Mouse (Mus musculus): ENCODE measurements around the gene Xiap.
"Not testable (repeated sequence)": the region's sequence is repeated elsewhere in the genome, so short reads cannot be mapped to it uniquely, and the experiment has no call there.

Gene Xiap

GRCm38 (mm10) chrX:42059282-42060068 lies at the start of gene Xiap:
Gene Xiap (plus strand): TSS chrX:42059679.
- no peak for DNase-seq

DNA sequence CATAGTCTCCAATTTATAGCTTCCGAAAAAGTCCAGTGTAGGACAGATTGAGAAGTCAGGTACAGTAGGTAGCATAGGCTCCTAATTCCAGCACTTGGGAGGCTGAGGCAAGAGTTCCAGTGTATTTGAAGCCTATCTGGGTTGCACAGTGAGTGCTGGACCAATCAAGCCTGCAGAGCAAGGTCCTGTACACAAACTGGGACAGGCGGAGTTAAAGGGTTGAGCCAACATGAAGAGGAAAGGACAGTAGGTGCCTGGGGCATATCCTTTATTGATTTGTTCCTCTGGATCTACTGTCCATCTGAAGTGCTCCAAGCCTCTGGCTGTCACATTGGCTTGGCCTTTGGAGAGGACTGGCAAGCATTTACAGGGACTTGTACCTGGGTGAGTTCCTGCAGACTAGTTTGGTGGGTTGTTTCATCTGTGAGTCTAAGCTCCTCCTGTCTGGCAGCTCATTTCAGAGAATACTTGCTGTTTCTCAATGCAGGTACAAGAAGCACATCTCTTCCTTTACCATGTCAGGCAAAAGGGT lies 46.7 kb upstream of the Xiap start:
- DNase-seq, result no peak

GRCm38 (mm10) chrX:42013776-42014175 lies 45.7 kb upstream of the Xiap start:
- no peak for DNase-seq

DNA sequence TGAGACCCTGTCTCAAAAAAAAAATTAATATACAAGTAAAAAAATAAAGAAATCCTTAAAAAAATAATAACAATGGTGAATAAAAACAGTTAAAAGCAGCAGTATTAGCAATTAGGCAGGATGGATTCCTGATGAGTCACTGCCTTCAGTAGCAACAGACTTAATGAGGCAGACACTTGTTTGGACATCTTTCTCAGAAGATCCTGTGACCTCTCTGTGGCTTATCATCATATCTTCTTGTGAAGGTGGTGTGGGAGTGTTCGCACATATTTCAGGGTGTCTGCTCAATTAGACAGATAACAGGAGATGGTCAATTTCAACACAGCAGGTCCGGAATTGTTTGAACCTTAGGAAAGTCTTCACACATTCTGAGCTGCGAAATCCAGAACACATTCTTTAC lies 45.0 kb upstream of the Xiap start:
- no peak for DNase-seq

GRCm38 (mm10) chrX:42018030-42018429 lies 41.4 kb upstream of the Xiap start:
- no peak for DNase-seq

- no peak for DNase-seq
Observed at GRCm38 (mm10) chrX:42019441-42019840, 40.0 kb upstream of the Xiap start.

- not testable (repeated sequence) for DNase-seq
Observed at GRCm38 (mm10) chrX:42025802-42026440, 33.6 kb upstream of the Xiap start.

GRCm38 (mm10) chrX:42026981-42027380 lies 32.5 kb upstream of the Xiap start:
- peak; percentile 91 for DNase-seq

DNA sequence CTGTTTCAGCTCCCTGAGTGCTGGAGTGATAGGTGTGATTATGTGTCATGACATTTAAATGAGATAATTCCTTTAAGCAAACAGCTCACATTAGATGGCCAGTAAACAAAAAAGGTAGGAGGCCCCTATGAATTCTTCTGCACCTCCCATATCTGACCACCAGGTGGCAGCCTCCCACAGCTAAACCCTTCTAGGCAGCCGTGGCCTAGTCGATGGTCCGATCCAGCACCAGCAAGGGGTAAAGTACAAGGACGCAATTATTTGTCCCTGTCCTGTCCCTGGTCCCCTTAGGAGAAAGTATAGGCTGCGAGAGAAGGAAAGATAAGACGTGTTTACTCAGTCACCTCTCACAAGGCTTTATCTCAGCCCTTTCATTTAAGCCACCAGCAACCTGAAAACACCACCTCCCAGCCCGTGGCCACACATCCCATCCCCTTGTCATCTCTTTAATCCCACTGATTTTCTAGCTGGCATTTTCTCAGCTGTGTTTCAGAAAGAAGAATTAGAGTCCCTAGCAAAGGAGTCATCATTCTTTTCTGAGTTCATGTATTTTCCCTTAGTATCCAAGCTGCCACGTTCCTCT lies 26.3 kb upstream of the Xiap start:
- DNase-seq, result peak; percentile 94

- no peak for DNase-seq
Observed at GRCm38 (mm10) chrX:42033911-42034310, 25.6 kb upstream of the Xiap start.

- no peak for DNase-seq
Observed at GRCm38 (mm10) chrX:42039481-42039880, 20.0 kb upstream of the Xiap start.

DNA sequence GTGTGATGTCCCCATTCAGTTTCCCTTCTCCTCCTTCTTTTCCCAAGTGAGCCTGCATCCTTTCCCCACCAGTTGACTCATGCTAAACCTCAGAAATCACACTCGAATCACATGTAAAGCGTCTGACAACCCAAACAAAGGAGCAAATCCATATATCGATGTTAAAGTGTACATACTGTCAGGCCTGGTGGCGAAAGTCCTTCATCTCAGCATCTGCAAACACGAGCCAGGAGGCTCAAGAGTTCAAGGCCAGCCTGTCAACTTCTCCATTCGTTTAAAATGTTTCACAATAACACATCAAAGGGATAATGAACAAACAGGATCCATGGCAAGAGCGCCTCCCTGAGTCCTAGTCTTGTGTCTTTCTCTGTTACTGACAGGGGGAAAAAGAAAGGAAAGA lies 14.5 kb upstream of the Xiap start:
- peak; percentile 58 for DNase-seq

GRCm38 (mm10) chrX:42050652-42051643 lies 8.5 kb upstream of the Xiap start:
- peak; percentile 75 for DNase-seq

GRCm38 (mm10) chrX:42057012-42057411 lies 2.5 kb upstream of the Xiap start:
- peak; percentile 88 for DNase-seq

DNA sequence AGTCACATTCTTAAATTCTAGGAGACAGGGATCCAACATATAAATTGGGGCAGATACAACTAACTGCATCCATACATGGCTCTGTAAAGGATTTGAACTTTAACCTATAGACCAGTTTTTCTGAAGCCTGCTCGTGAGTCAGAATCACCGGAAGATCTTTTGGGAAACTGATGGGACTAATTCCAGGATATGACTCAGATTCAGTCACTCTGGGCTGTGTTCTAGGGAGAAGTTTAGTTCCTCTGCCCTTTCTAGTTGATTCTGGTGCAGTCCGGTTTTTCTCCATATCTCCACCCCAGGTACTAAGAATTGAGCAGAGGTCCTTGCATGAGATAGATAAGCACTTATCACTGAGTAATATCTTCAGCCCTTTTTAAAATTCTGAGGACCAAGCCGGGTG lies 1.6 kb upstream of the Xiap start:
- DNase-seq, result peak; percentile 79

DNA sequence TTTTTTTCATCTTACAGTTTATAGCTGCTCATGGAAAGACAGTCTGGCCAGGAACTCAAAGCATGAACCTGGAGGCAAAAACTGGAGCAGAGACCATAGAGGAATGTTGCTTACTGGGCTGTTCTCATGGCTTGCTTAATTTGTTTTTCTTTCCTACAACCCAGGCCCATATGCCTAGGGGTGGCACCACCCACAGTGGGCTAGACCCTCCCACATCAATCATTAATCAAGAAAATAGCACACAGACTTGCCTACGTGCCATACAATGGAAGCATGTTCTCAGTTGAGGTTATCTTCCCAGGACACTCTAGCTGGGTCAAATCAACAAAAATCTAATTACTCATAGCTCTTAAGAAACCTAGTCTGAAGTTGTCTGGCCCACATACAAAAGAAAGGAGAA lies 4.1 kb downstream of the Xiap start:
- DNase-seq, result no peak

GRCm38 (mm10) chrX:42065086-42065485 lies 5.6 kb downstream of the Xiap start:
- no peak for DNase-seq

DNA sequence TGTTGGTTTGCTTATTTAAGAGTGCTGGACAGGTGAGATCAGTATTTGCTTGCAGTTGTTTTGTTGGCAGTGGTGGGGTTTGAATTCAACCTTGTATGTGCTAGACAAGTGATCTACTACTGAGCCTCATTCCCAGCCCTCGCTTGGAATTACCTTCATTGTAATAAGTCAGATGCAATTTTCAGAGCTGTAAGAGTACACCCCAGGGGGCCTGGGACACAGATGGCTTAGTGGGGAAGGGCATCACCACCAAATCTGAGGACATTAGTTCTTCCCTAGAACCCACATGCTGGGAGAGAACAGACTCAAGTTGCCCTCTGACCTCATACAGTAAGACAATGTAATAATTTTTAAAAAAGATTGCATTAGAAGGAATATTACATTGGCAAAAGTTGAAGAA lies 7.3 kb downstream of the Xiap start:
- DNase-seq, result no peak

GRCm38 (mm10) chrX:42067791-42068200 lies 8.3 kb downstream of the Xiap start:
- no peak for DNase-seq

DNA sequence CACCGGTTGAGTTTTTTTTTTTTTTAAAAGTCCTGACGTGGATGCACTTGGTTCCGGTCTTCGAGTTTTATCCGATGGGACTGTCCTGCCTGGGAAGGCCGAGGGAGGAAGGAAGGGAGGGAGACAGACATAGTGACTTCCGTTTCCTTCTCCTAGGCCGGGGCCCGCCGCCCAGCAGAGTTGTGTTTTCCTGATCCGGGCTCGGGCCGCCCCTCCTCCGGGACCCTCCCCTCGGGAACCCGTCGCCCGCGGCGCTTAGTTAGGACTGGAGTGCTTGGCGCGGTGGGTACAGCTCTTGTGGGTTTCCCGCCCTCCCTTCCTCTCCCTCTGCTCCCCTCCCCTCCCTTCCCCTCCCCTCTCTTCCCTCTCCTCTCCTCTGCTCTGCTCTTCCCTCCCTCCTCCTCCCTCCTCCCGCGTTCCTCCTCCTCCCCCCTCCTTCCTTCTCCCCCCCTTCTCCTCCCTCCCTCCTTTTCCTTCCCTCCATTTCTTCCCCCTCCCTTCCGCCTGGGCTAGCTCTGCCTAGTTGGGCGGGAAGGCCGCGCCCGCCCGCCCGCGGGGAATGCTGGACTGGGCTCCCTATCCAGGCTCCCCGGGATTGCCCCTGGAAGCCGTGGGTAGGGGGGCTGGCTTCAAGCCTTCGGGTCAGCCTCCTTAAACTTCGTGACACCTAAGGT lies 8.9 kb downstream of the Xiap start:
- DNase-seq, result peak; percentile 99

GRCm38 (mm10) chrX:42068875-42069257 lies 9.4 kb downstream of the Xiap start:
- no peak for DNase-seq

DNA sequence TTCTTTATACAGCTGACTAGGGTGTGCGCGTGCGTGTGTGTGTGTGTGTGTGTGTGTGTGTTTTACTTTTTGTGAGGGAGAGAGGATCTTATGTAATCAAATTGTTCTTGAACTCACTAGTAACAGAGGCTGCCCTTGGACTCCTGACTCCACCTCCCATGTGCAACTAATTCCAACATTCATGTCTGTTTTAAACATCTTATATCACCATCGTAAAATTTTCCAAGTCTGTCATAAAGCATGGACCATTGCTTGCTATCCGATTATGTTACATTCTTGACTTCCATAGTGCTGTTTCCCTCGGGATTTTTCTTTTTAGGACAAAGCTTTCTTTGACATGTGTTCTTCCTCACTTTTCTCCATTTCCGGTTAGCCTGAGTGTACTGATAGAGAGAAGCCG lies 28.3 kb downstream of the Xiap start:
- no peak for DNase-seq
